Mouse (Mus musculus) forebrain, embryonic 10.5 days (tissue): ENCODE measurements around the gene Umodl1. TPM values are rescaled to one million over a fixed set of nuclear protein-coding genes. Genes with fewer than 3 reads are reported as not detected.

ENCODE experiments used
- DNase-seq: peaks from one replicate; pipeline ENCODE4 v3.0.0-alpha.2; 2017; ENCODE audit warnings: low spot score; ENCODE audit errors: extremely low spot score
- H3K27ac ChIP-seq: fragments of 300-500 bp; sonication (generic); 2 replicates; pipeline ENCODE4 v1.5.1; 2016; ENCODE audit warnings: mild to moderate bottlenecking
- H3K27me3 ChIP-seq: fragments of 300-500 bp; sonication (generic); 2 replicates; pipeline ENCODE4 v1.6.1; 2016; ENCODE audit warnings: mild to moderate bottlenecking; ENCODE audit not compliant: poor library complexity, severe bottlenecking
- H3K36me3 ChIP-seq: fragments of 300-500 bp; sonication (generic); replicated peaks from 2 replicates; pipeline ENCODE4 v1.6.1; 2016; ENCODE audit warnings: mild to moderate bottlenecking, moderate library complexity
- H3K4me1 ChIP-seq: fragments of 300-500 bp; sonication (generic); 2 replicates; pipeline ENCODE4 v1.6.1; 2016
- H3K4me3 ChIP-seq: fragments of 300-500 bp; sonication (generic); 2 replicates; pipeline ENCODE4 v1.5.1; 2016; ENCODE audit warnings: mild to moderate bottlenecking, moderate library complexity
- H3K9me3 ChIP-seq: fragments of 300-500 bp; sonication (generic); 2 replicates; pipeline ENCODE4 v1.6.1; 2016; ENCODE audit warnings: mild to moderate bottlenecking, moderate library complexity
- WGBS: fragments of 180-500 bp; shearing (Covaris S2); methylation state at CpG from one replicate; pipeline ENCODE4 v1.1.7; 2016; 5-methylcytosine and 5-hydroxymethylcytosine counted together
- polyA plus RNA-seq: library from polyadenylated mRNA; unstranded; fragments of >200 nt; fragmentation: Nextera tagmentation; extraction: Ambion mirVana; gene quantifications from 2 replicates; pipeline ENCODE4 v1.2.1, GENCODE M21; 2016

Umodl1 gene
- polyA plus RNA-seq, 1 experiment from 2014 or later: not detected

- H3K27ac ChIP-seq: no peak overlapping the region
- no peaks in the 10 kb centered on the region for H3K27me3 ChIP-seq
- H3K9me3 ChIP-seq: no peaks in the 10 kb centered on the region
- H3K36me3 ChIP-seq: no peaks in the 10 kb centered on the region
- H3K4me1 ChIP-seq: 0 out of 2 replicates have a peak, but pooled peaks cover 4% of the 10 kb centered on the region
- WGBS: 85% methylated on average over 3 of the region's 3 CpGs
- no peak overlapping the region for H3K4me3 ChIP-seq
- no peak for DNase-seq
These were observed 52.9 kb downstream of the Umodl1 start for GRCm38 (mm10) chr17:31007357-31007756.

GRCm38 (mm10) chr17:31008416-31008815, 54.0 kb downstream of the Umodl1 start:
- Histone ChIP-seq H3K4me1 (0 out of 2 replicates have a peak, but pooled peaks cover 4% of the 10 kb centered on the region), H3K4me3 (no peak overlapping the region), H3K9me3 (no peaks in the 10 kb centered on the region), H3K27me3 (no peaks in the 10 kb centered on the region), H3K27ac (no peak overlapping the region), H3K36me3 (no peaks in the 10 kb centered on the region)
- no peak for DNase-seq
- 89% methylated on average over 8 of the region's 8 CpGs for WGBS

GRCm38 (mm10) chr17:31011551-31012394, 57.3 kb downstream of the Umodl1 start:
- WGBS: 37% methylated on average over 9 of the region's 9 CpGs
- H3K4me3 ChIP-seq: no peak overlapping the region
- no peaks in the 10 kb centered on the region for H3K27me3 ChIP-seq
- no peaks in the 10 kb centered on the region for H3K36me3 ChIP-seq
- H3K27ac ChIP-seq: no peak overlapping the region
- no peaks in the 10 kb centered on the region; the same call in 1 of the 2 replicates for H3K9me3 ChIP-seq
- DNase-seq: peak; percentile 74
- H3K4me1 ChIP-seq: 0 out of 2 replicates have a peak, but pooled peaks cover 4% of the 10 kb centered on the region

GRCm38 (mm10) chr17:31018267-31018666, 63.8 kb downstream of the Umodl1 start:
- WGBS: 68% methylated on average over 4 of the region's 4 CpGs
- Histone ChIP-seq H3K27me3 (no peaks in the 10 kb centered on the region), H3K4me1 (peaks cover 4% of the 10 kb centered on the region; the same call in 1 of the 2 replicates), H3K9me3 (no peaks in the 10 kb centered on the region; the same call in 1 of the 2 replicates), H3K36me3 (no peaks in the 10 kb centered on the region), H3K4me3 (no peak overlapping the region), H3K27ac (no peak overlapping the region)
- peak; percentile 60 for DNase-seq

- Histone ChIP-seq H3K9me3 (no peaks in the 10 kb centered on the region; the same call in 1 of the 2 replicates), H3K36me3 (no peaks in the 10 kb centered on the region), H3K27ac (no peak overlapping the region), H3K4me1 (peaks cover 4% of the 10 kb centered on the region; the same call in 1 of the 2 replicates), H3K4me3 (no peak overlapping the region), H3K27me3 (no peaks in the 10 kb centered on the region)
- peak; percentile 74 for DNase-seq
- 3% methylated on average over 2 of the region's 2 CpGs for WGBS
These were observed 65.1 kb downstream of the Umodl1 start for GRCm38 (mm10) chr17:31019505-31019904.

GRCm38 (mm10) chr17:31020078-31020477, 65.6 kb downstream of the Umodl1 start:
- no peaks in the 10 kb centered on the region for H3K36me3 ChIP-seq
- WGBS: 84% methylated on average over 2 of the region's 2 CpGs

GRCm38 (mm10) chr17:31021276-31021675, 66.8 kb downstream of the Umodl1 start:
- no peak overlapping the region for H3K4me3 ChIP-seq
- no peak for DNase-seq
- 87% methylated on average over 8 of the region's 8 CpGs for whole genome bisulfite sequencing
- no peaks in the 10 kb centered on the region for H3K36me3 ChIP-seq
- peak overlapping the region; percentile 41 for H3K27ac ChIP-seq
- H3K9me3 ChIP-seq: no peaks in the 10 kb centered on the region; the same call in 1 of the 2 replicates
- H3K27me3 ChIP-seq: no peaks in the 10 kb centered on the region
- H3K4me1 ChIP-seq: peaks cover 4% of the 10 kb centered on the region; the same call in 1 of the 2 replicates

More at GRCm38 (mm10) chr17:31020078-31020477, 65.6 kb downstream of the Umodl1 start:
- no peaks in the 10 kb centered on the region for H3K27me3 ChIP-seq
- H3K4me3 ChIP-seq: no peak overlapping the region
- H3K9me3 ChIP-seq: no peaks in the 10 kb centered on the region; the same call in 1 of the 2 replicates
- DNase-seq: no peak
- H3K27ac ChIP-seq: no peak overlapping the region
- peaks cover 4% of the 10 kb centered on the region; the same call in 1 of the 2 replicates for H3K4me1 ChIP-seq

GRCm38 (mm10) chr17:31024125-31024781, 69.8 kb downstream of the Umodl1 start:
- peaks cover 4% of the 10 kb centered on the region; the same call in 1 of the 2 replicates for H3K4me1 ChIP-seq
- no peak overlapping the region for H3K4me3 ChIP-seq
- DNase-seq: no peak
- 76% methylated on average over 7 of the region's 7 CpGs for WGBS
- H3K9me3 ChIP-seq: no peaks in the 10 kb centered on the region
- no peaks in the 10 kb centered on the region for H3K27me3 ChIP-seq
- no peak overlapping the region for H3K27ac ChIP-seq
- H3K36me3 ChIP-seq: no peaks in the 10 kb centered on the region

- H3K9me3 ChIP-seq: no peaks in the 10 kb centered on the region
- no peaks in the 10 kb centered on the region for H3K27me3 ChIP-seq
- WGBS: 83% methylated on average over 5 of the region's 5 CpGs
- peaks cover 4% of the 10 kb centered on the region; the same call in 1 of the 2 replicates for H3K4me1 ChIP-seq
- DNase-seq: no peak
- no peaks in the 10 kb centered on the region for H3K36me3 ChIP-seq
- no peak overlapping the region for H3K4me3 ChIP-seq
- no peak overlapping the region for H3K27ac ChIP-seq
These were observed 70.3 kb downstream of the Umodl1 start for GRCm38 (mm10) chr17:31024782-31025125.

- H3K9me3 ChIP-seq: no peaks in the 10 kb centered on the region
- H3K27ac ChIP-seq: no peak overlapping the region
- no peaks in the 10 kb centered on the region for H3K4me1 ChIP-seq
- 83% methylated on average over 6 of the region's 6 CpGs for WGBS
- H3K27me3 ChIP-seq: no peaks in the 10 kb centered on the region
- no peak for DNase-seq
- H3K36me3 ChIP-seq: no peaks in the 10 kb centered on the region
- no peak overlapping the region for H3K4me3 ChIP-seq
These were observed 72.5 kb downstream of the Umodl1 start for GRCm38 (mm10) chr17:31026986-31027385.

GRCm38 (mm10) chr17:31027723-31028122, 73.3 kb downstream of the Umodl1 start:
- Histone ChIP-seq H3K9me3 (no peaks in the 10 kb centered on the region), H3K27ac (no peak overlapping the region), H3K4me1 (no peaks in the 10 kb centered on the region), H3K27me3 (no peaks in the 10 kb centered on the region), H3K36me3 (no peaks in the 10 kb centered on the region), H3K4me3 (no peak overlapping the region)
- whole genome bisulfite sequencing: 90% methylated on average over 6 of the region's 6 CpGs
- DNase-seq: no peak

GRCm38 (mm10) chr17:31028821-31029370, 74.5 kb downstream of the Umodl1 start:
- no peak overlapping the region for H3K4me3 ChIP-seq
- H3K4me1 ChIP-seq: peaks cover 7% of the 10 kb centered on the region
- WGBS: 87% methylated on average over 9 of the region's 9 CpGs
- H3K27me3 ChIP-seq: no peaks in the 10 kb centered on the region
- H3K27ac ChIP-seq: no peak overlapping the region
- DNase-seq: no peak
- H3K9me3 ChIP-seq: no peaks in the 10 kb centered on the region
- no peaks in the 10 kb centered on the region for H3K36me3 ChIP-seq
